Mouse (Mus musculus): ENCODE results near the gene Daam1. TPM values are rescaled to one million over a fixed set of nuclear protein-coding genes. Genes with fewer than 3 reads are reported as not detected.

Daam1 gene
- polyA plus RNA-seq, 1 experiment = 10.1 TPM

DNA sequence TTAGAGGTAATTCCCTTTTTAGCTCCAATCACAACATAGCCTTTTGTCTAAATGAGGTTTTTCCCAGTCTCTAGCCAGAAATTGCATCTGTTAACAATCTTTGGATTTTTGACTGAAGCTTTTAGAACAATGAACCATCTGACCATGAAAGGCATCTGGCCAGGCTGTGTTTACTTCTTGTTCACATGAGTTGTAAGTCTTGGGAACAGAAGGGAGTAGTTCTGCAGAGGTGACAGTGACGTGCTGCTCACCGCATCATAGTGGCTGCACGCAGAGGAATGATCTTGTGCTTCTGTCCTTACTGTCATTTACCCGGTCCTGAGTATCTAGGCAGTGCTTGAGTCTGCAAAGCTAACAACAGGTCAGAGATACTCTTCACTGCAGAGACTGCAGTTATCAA, 88.3 kb downstream of the Daam1 start:
- TF ChIP-seq USF1 (IDR thresholded peaks at IDR 0.05; ENCODE audit: low read depth) (no peak), CEBPB (IDR thresholded peaks at IDR 0.05; ENCODE audit: insufficient read depth, poor library complexity, severe bottlenecking) (no peak), TCF3 (IDR thresholded peaks at IDR 0.05; ENCODE audit: insufficient read length, low read depth) (no peak), POLR2A (IDR thresholded peaks at IDR 0.05; ENCODE audit: insufficient read length, low read depth) (no peak), MYOD1 (IDR thresholded peaks at IDR 0.05; ENCODE audit: control insufficient read depth in 1 of 3, insufficient read length in 2 of 3, low read depth in 2 of 3) (no peak), POLR2AphosphoS2 (IDR thresholded peaks at IDR 0.05; ENCODE audit: insufficient read length, low read depth) (no peak), E2F4 (IDR thresholded peaks at IDR 0.05; ENCODE audit: insufficient read depth) (no peak), MYOG (IDR thresholded peaks at IDR 0.05; ENCODE audit: control insufficient read depth in 1 of 3, insufficient read depth in 1 of 3, insufficient read length in 2 of 3, low read depth in 2 of 3) (no peak), REST (IDR thresholded peaks at IDR 0.05; ENCODE audit: insufficient read depth, insufficient read length) (no peak), MAX (IDR thresholded peaks at IDR 0.05; ENCODE audit: low read depth) (no peak), SRF (IDR thresholded peaks at IDR 0.05; ENCODE audit: control insufficient read depth, insufficient read length, low read depth) (no peak), TCF12 (IDR thresholded peaks at IDR 0.05; ENCODE audit: insufficient read depth, poor library complexity, severe bottlenecking) (no peak)
- Histone ChIP-seq H3K36me3 (ENCODE audit: control insufficient read depth, insufficient read depth) (peaks cover 5% of the 10 kb centered on the region), H3K79me2 (ENCODE audit: control insufficient read depth, insufficient read depth) (peaks cover 10% of the 10 kb centered on the region), H3K27me3 (ENCODE audit: control insufficient read depth, insufficient read depth, insufficient read length) (no peaks in the 10 kb centered on the region), H3K4me3 (no peak overlapping the region), H3K4me2 (ENCODE audit: low read depth) (no peak overlapping the region), H3ac (ENCODE audit: control insufficient read depth, insufficient read length) (no peak overlapping the region)

DNA sequence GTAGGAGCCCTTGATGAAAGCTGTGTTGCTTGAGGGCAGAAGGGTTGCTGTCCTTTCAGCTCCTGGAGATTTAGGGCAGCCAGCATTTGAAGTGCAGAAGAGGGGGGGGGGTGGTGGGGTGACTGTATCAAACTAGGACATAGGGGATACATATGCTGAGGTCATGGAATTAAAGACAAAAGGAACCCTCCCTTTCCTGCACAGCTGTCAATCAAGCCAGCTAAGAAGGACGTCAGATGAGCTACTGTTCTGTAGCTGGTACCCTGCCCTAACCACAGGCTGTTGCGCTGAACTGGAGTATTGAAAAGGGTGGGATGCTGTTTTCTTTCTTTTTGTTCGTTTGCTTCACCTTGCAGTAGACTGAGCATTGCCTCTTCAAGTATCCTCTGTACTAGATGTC, 89.1 kb downstream of the Daam1 start:
- TF ChIP-seq REST (IDR thresholded peaks at IDR 0.05; ENCODE audit: insufficient read depth, insufficient read length) (no peak), POLR2A (IDR thresholded peaks at IDR 0.05; ENCODE audit: insufficient read length, low read depth) (no peak), E2F4 (IDR thresholded peaks at IDR 0.05; ENCODE audit: insufficient read depth) (no peak), TCF3 (IDR thresholded peaks at IDR 0.05; ENCODE audit: insufficient read length, low read depth) (no peak), MYOD1 (IDR thresholded peaks at IDR 0.05; ENCODE audit: control insufficient read depth in 1 of 3, insufficient read length in 2 of 3, low read depth in 2 of 3) (no peak), MYOG (IDR thresholded peaks at IDR 0.05; ENCODE audit: control insufficient read depth in 1 of 3, insufficient read depth in 1 of 3, insufficient read length in 2 of 3, low read depth in 2 of 3) (no peak), SRF (IDR thresholded peaks at IDR 0.05; ENCODE audit: control insufficient read depth, insufficient read length, low read depth) (no peak), TCF12 (IDR thresholded peaks at IDR 0.05; ENCODE audit: insufficient read depth, poor library complexity, severe bottlenecking) (no peak), MAX (IDR thresholded peaks at IDR 0.05; ENCODE audit: low read depth) (no peak), POLR2AphosphoS2 (IDR thresholded peaks at IDR 0.05; ENCODE audit: insufficient read length, low read depth) (no peak), CEBPB (IDR thresholded peaks at IDR 0.05; ENCODE audit: insufficient read depth, poor library complexity, severe bottlenecking) (no peak), USF1 (IDR thresholded peaks at IDR 0.05; ENCODE audit: low read depth) (no peak)

DNA sequence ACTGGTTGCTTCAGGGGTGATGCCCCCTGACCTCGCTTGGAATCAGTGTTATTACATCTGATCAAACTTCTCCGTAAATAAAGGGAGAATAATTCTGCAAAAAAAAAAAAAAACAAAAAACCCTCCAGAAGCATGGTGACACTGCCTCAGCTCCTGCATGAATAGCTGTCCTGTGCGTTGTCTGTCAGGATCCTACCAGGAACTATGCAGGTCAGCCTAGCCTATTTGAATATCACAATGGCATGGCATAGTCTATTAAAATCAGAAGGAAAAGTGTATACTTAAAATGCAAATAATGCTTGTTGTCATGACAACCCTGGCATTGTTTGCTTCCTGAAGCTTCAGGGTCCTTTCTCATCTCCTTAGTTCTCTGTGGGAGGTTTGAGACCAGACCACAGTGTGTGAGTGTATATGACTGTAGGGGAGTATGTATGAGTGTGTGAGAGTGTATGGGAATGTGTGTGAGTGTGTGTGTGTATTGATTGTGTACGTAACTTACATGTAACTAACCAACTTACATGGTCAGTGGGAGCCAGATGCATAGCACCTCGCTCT, 92.0 kb downstream of the Daam1 start:
- TF ChIP-seq E2F4 (IDR thresholded peaks at IDR 0.05; ENCODE audit: insufficient read depth) (no peak), CEBPB (IDR thresholded peaks at IDR 0.05; ENCODE audit: insufficient read depth, poor library complexity, severe bottlenecking) (no peak), MYOG (IDR thresholded peaks at IDR 0.05; ENCODE audit: control insufficient read depth in 1 of 3, insufficient read depth in 1 of 3, insufficient read length in 2 of 3, low read depth in 2 of 3) (no peak), POLR2A (IDR thresholded peaks at IDR 0.05; ENCODE audit: insufficient read length, low read depth) (no peak), POLR2AphosphoS2 (IDR thresholded peaks at IDR 0.05; ENCODE audit: insufficient read length, low read depth) (no peak), USF1 (IDR thresholded peaks at IDR 0.05; ENCODE audit: low read depth) (no peak), REST (IDR thresholded peaks at IDR 0.05; ENCODE audit: insufficient read depth, insufficient read length) (no peak), MAX (IDR thresholded peaks at IDR 0.05; ENCODE audit: low read depth) (no peak), MYOD1 (IDR thresholded peaks at IDR 0.05; ENCODE audit: control insufficient read depth in 1 of 3, insufficient read length in 2 of 3, low read depth in 2 of 3) (no peak), SRF (IDR thresholded peaks at IDR 0.05; ENCODE audit: control insufficient read depth, insufficient read length, low read depth) (no peak), TCF3 (IDR thresholded peaks at IDR 0.05; ENCODE audit: insufficient read length, low read depth) (no peak)
- Histone ChIP-seq H3K4me3 (no peak overlapping the region), H3K79me2 (ENCODE audit: control insufficient read depth, insufficient read depth) (peaks cover 22% of the 10 kb centered on the region), H3K36me3 (ENCODE audit: control insufficient read depth, insufficient read depth) (peaks cover 5% of the 10 kb centered on the region), H3K4me2 (ENCODE audit: low read depth) (no peak overlapping the region), H3K27me3 (ENCODE audit: control insufficient read depth, insufficient read depth, insufficient read length) (no peaks in the 10 kb centered on the region), H3ac (ENCODE audit: control insufficient read depth, insufficient read length) (no peak overlapping the region)

More for the DNA sequence above, 89.1 kb downstream of the Daam1 start:
- Histone ChIP-seq H3K4me2 (ENCODE audit: low read depth) (no peak overlapping the region), H3K36me3 (ENCODE audit: control insufficient read depth, insufficient read depth) (peaks cover 5% of the 10 kb centered on the region), H3K79me2 (ENCODE audit: control insufficient read depth, insufficient read depth) (peaks cover 16% of the 10 kb centered on the region), H3K4me3 (no peak overlapping the region), H3ac (ENCODE audit: control insufficient read depth, insufficient read length) (no peak overlapping the region), H3K27me3 (ENCODE audit: control insufficient read depth, insufficient read depth, insufficient read length) (no peaks in the 10 kb centered on the region)

DNA sequence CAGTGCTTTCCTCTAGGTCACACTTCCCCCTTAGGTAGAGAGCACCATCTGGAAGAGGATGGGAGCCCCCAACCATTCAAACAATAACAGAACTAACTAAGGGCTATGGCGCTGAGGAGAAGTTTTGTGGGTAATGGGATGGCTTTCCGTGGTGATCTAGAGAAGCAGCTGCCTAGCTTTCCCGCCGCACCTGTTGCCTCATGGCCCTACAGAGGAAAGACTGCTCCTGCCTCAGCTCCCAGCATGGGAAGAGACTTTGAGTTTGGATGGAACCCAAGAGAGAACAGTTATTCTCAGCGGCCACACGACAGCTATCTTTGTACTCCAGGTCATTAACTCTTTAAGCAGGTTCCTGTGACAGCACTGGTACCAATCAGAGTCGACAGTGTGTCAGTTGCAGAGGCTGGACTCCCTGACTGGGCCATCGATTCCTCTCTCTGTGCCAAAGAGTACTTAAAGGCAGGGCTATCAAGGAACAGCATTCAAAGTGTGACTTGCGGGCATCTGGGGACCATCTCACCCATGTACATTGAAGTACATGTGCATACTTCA, 94.2 kb downstream of the Daam1 start:
- Histone ChIP-seq H3K79me2 (ENCODE audit: control insufficient read depth, insufficient read depth) (peaks cover 40% of the 10 kb centered on the region), H3K4me2 (ENCODE audit: low read depth) (peak overlapping the region; percentile 32), H3K36me3 (ENCODE audit: control insufficient read depth, insufficient read depth) (peaks cover 5% of the 10 kb centered on the region), H3ac (ENCODE audit: control insufficient read depth, insufficient read length) (no peak overlapping the region), H3K27me3 (ENCODE audit: control insufficient read depth, insufficient read depth, insufficient read length) (no peaks in the 10 kb centered on the region), H3K4me3 (no peak overlapping the region)
- TF ChIP-seq E2F4 (IDR thresholded peaks at IDR 0.05; ENCODE audit: insufficient read depth) = no peak
- peak in 2 of 3 experiments; percentile 62 to 92 for TF ChIP-seq MYOG (IDR thresholded peaks at IDR 0.05; ENCODE audit: control insufficient read depth in 1 of 3, insufficient read depth in 1 of 3, insufficient read length in 2 of 3, low read depth in 2 of 3)
- TF ChIP-seq MYOD1 (IDR thresholded peaks at IDR 0.05; ENCODE audit: control insufficient read depth in 1 of 3, insufficient read length in 2 of 3, low read depth in 2 of 3) = peak in 2 of 3 experiments; percentile 87 to 89
- TF ChIP-seq CEBPB (IDR thresholded peaks at IDR 0.05; ENCODE audit: insufficient read depth, poor library complexity, severe bottlenecking) = no peak
- TF ChIP-seq USF1 (IDR thresholded peaks at IDR 0.05; ENCODE audit: low read depth) = no peak
- peak; percentile 18 for TF ChIP-seq TCF12 (IDR thresholded peaks at IDR 0.05; ENCODE audit: insufficient read depth, poor library complexity, severe bottlenecking)
